Mouse (Mus musculus): ENCODE results near the gene Rab7b.

Rab7b gene

DNA sequence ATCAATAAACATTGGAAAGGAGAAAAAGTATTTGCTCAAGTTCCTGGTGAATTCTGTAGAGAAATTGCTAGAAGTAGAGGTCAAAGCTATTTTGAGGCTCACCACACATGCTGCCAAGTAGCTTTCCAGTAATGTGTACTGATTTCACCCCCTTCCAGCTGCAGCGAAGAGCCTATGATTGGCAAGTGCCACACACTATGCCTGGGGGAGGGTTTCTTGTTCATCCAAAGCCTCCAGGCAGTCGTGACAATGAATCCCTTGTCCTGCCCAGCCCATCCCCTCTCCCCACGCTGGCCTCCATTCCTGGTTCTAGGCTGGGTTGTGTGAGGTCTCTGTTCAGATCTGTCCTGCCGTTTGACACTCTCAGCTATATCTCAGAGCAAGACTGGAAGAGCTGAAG, 7.8 kb downstream of the Rab7b start:
- no peak for DNase-seq

DNA sequence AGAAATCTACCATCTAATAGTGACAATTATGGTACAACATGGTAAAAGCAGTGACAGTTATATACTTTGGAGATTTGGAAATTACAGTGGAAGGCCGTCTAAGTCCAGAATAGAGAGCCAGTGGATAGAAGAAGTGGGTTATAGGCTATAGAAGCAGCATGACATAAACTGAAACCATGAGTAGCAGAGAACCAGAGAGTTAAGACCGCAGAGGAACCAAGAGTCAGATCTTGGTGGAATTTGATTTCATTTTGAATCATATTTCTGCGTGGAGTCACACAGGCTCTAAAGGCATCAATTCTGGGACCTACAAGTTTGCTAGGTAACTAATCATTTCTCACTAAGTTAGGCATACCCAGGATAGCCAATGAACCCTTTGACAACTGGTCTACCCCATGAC, 10.3 kb downstream of the Rab7b start:
- no peak for DNase-seq

DNA sequence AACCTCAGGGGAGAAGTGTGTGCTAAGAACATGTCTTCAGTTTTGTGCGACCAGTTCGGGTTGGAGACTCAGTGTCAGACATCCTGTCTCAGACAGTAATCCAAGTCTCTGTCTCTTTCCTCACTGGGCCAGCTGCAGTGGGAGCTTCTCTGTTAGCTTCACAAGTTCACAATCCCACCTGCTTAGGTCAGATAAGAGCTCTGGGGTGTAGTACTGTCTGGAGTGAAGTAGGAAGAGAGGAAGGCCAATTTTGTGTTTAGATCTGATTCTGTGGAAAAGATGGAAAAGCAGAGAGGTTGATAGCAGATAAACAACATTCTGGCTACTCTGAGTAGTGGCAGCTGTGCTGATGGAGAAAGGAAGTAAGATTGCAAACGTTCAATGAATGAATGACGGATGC, 11.1 kb downstream of the Rab7b start:
- no peak for DNase-seq

GRCm38 (mm10) chr1:131700447-131700846, 12.0 kb downstream of the Rab7b start:
- DNase-seq, result no peak

DNA sequence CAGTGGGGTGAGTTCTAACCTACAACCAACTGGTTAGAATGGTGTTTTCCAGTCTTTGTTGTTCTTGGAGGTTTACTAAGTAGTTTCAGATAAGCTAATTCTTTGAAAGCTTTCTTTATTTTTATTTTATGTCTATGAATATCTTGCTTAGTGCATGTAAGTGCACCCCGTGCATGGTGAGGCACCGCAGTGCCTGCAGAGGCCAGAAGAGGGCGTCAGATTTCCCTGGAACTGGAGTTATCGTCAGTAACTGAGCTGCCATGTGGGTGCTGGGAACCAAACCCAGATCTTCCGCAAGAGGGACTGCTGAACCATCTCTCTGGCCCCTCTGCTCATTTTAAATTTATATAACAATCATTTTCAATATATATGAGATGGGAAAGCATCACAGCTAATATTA, 12.9 kb downstream of the Rab7b start:
- no peak for DNase-seq

- no peak for DNase-seq
These were observed 13.7 kb downstream of the Rab7b start for GRCm38 (mm10) chr1:131702094-131702766.

DNA sequence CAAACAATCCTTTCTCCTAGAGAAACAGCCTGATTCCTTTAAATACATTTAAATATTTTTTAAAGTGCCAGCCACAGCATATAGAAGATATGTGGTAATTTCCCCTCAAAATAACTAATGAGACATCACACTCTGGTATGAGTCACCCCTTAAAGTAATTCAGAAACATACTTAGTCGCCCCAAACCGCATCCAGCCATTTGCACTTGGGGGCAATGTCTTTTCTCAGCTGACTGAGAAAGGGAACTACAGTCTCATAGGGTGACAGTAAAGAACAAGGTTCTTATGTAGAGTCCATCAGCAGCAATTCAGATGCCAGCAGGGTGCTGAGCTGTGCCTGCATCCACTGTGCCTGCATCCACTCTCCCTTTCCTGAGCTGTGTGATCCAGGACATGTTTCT, 15.0 kb downstream of the Rab7b start:
- no peak for DNase-seq

DNA sequence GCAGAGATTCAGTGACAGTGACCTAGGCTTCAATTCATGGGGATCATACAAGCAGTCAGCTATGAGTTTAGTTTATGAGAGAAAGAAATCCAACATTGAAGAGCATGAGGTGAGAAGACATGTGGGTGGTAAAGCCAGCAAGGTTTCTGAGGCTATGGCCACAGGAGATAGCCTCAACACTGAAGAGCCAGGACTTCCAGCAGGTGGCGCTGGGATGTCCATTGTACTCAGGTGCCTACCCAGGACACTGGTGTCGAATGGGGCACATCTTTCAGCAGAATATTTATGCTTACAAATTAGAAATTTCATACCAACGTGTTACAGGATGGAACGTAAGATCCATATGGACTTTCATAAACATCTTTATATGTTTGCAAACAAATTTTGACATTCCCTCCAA, 19.8 kb downstream of the Rab7b start:
- peak; percentile 20 for DNase-seq

DNA sequence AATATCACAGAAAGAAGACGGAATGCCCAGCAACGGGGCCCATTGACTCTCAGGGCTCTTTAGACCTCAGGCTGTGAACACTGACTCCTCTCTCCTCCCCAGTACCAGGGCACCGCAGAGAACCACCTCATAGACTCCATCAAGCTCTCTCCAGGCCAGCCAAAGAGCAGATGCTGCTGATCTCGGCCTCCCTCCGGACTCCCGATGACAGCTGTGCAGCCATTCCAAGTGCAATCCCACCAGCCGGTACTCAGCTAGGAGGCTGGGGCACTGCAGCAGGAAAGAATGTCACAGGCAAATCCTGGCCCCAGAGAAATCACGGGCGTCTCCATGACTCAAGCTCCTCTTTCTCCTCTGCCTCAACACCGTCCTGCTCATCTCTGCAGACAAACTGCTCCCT, 23.0 kb downstream of the Rab7b start:
- DNase-seq, result no peak

- peak; percentile 73 for DNase-seq
These were observed 23.9 kb downstream of the Rab7b start for GRCm38 (mm10) chr1:131712386-131712785.

GRCm38 (mm10) chr1:131714388-131715337, 26.2 kb downstream of the Rab7b start:
- no peak for DNase-seq

- no peak for DNase-seq
These were observed 30.6 kb downstream of the Rab7b start for GRCm38 (mm10) chr1:131718952-131719694.

DNA sequence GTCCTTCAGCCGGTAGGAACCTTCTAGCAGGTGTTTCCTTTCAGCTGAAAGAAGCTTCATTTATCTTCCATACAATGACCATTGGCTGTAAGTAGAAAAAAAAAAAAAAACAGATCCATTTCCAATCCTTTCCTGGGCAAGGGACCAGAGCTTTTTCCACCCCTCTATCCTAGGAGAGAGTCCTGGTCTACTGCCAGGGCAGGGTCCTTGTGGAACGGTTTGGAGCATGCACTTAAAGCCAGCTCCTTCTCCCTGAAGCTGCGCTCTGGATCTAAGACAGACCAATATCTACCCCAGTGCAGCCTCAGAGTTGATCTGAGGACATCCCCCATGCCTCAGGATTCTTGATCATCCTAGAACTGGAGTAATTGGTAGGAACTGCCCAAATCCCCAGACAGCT, 33.5 kb downstream of the Rab7b start:
- no peak for DNase-seq

- DNase-seq, result no peak
These were observed 35.1 kb downstream of the Rab7b start for GRCm38 (mm10) chr1:131723549-131723948.

GRCm38 (mm10) chr1:131726586-131726985, 38.1 kb downstream of the Rab7b start:
- DNase-seq, result no peak

GRCm38 (mm10) chr1:131730639-131731437, 42.3 kb downstream of the Rab7b start:
- no peak for DNase-seq

DNA sequence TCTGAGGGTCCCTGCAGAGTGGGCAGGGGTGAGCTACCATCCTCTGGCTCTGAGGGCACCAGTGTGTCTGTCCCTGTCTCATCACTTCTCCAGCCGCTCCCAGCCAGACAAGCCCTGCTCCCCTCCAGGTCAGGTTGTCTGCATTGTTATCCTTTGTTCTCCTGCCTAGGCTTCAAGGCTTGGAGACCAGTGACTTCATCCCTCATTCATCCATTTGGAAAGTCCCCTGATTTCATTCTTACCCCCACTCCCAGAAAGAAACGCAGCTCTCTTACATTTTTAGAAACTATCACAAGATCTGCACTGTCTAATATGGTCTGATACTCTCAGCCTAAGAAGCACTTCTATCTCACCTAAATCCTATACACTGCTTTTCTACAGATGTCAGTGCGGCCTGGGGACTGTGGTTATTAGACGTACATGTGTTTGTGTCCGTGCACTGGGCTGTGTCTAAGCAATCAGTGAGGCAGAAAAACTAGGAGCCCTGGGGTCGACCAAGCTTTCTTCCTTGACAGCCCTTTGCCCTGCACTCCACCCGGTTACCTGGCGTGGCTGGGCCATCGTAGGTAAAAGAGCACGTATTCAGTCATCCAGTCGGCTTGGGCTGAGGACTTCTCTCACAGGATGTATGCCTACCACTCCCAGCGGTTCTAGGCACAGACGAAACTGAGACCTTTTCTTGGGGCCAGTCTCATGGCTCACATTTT, 45.1 kb downstream of the Rab7b start:
- DNase-seq, result no peak

DNA sequence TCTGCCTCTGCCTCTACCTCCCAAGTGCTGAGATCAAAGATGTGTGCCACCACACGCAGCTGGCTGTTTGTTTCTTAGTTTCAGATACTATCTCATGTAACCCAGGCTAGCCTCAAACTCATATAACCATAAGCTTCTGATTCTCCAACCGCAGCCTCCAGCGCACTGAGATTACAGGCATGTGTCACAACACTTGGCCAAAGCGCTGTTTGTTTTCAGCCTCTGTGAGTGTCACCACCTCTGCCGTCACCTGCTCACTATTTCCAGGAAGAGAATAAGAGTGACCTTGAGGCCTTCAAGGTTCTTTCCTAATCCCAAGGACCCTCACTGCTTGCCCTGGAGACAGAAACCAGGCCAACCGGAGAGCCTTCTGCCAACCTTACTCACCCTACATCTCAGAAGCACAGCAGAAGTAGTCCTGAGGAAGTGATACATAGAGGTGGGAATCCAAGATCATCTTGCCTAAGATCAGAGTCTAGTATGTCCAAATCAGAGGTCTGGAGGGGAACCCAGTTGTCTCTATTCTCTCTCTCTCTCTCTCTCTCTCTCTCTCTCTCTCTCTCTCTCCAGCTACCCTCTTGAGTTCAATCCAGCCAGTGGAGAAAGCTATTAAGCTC, 46.3 kb downstream of the Rab7b start:
- no peak for DNase-seq

DNA sequence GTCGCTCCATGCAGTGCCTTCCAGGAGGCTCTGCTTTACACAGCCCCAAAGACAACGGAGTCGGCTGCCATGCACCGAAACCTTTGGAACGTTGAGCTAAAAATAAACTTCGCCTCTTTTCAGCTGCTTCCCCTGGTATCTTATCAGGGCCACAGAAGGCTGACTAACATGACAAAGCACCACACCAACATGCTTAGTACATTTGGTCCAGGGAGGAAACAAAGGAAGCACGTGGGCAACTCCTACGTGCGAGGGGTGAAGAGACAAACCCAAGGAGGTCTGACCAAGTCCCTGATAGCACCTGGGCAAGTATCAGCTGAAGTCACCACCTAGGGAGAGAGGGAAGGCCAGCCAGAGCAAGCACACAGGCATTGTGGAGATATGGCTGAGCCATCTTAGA, 48.0 kb downstream of the Rab7b start:
- no peak for DNase-seq

- DNase-seq, result peak; percentile 89
These were observed 48.8 kb downstream of the Rab7b start for GRCm38 (mm10) chr1:131737269-131737668.

GRCm38 (mm10) chr1:131738760-131739159, 50.3 kb downstream of the Rab7b start:
- no peak for DNase-seq
